Mouse (Mus musculus) large intestine, adult 2 months (tissue): ENCODE data around the gene Slc46a3. TPM values are rescaled to one million over a fixed set of nuclear protein-coding genes. Genes with fewer than 3 reads are reported as not detected.
"Not testable (repeated sequence)": the region's sequence is repeated elsewhere in the genome, so short reads cannot be mapped to it uniquely, and the experiment has no call there.

Source experiments
- DNase-seq: peaks from one replicate; pipeline ENCODE4 v3.0.0-alpha.2; 2012; ENCODE audit warnings: low read depth, low spot score
- WGBS: fragments of 180-500 bp; shearing (Covaris S2); methylation state at CpG from one replicate; pipeline ENCODE4 v1.1.7; 2018; 5-methylcytosine and 5-hydroxymethylcytosine counted together
- polyA plus RNA-seq: library from polyadenylated mRNA; depleted of rRNA; stranded (reverse); fragments of >200 nt; gene quantifications from 2 replicates; pipeline ENCODE4 v1.2.3, GENCODE M21; 2012

Gene Slc46a3
- polyA plus RNA-seq, 1 experiment, result 136 TPM

DNA sequence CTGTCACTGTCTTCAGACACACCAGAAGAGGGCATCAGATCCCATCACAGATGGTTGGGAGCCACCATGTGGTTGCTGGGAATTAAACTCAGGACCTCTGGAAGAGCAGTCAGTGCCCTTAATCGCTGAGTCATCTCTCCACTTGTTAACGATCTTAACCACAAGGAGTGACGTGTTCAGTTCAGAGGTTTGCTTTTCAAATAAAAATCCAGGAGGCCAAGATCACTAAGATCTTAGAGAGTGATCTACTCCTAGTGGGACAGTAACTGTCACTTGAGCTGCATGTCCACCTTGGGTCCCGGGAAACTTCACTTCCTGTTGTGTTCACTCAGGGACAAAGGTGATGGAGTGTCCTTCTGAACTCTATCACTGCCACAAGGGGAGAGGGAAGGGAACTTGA, 1.9 kb upstream of the Slc46a3 start:
- whole genome bisulfite sequencing, result 43% methylated on average over 4 of the region's 4 CpGs
- DNase-seq, result not testable (repeated sequence)

DNA sequence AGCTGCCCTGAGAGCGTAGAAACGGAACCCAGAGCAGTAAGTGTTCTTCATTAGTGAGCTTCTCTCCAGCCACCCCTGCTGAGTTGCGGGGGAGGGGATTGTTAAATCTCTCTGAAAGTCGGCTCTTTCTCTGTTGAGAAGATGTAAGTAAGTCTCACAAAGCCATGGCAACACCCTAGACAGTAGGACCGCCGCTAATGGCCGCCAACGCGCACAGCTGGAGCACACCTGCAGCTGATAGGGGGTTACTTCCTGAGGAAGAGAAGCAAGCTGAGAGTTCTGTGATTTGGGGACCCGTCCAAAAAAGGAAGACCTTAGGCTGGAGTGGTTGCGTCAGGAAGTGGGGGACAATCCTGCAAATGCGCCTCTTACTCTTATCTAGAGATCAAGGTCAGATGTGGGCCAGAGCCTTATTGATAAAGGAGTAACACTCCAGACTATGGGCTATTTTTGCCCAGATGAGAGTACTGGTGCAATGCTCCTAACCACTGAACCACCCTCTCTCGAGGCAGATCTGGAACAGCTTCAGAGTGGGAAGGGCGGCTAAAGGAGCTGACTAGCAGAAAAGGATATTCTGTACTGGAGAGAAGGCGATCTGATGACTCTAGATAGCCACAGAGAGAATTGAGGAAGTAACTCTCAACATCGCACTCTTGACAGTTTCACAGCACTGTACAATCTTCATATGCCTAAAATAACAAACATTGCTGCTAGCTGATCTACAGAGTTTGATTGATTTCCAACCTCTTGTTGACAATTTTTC, 1.0 kb upstream of the Slc46a3 start:
- 53% methylated on average over 16 of the region's 16 CpGs for WGBS
- DNase-seq, result no peak

DNA sequence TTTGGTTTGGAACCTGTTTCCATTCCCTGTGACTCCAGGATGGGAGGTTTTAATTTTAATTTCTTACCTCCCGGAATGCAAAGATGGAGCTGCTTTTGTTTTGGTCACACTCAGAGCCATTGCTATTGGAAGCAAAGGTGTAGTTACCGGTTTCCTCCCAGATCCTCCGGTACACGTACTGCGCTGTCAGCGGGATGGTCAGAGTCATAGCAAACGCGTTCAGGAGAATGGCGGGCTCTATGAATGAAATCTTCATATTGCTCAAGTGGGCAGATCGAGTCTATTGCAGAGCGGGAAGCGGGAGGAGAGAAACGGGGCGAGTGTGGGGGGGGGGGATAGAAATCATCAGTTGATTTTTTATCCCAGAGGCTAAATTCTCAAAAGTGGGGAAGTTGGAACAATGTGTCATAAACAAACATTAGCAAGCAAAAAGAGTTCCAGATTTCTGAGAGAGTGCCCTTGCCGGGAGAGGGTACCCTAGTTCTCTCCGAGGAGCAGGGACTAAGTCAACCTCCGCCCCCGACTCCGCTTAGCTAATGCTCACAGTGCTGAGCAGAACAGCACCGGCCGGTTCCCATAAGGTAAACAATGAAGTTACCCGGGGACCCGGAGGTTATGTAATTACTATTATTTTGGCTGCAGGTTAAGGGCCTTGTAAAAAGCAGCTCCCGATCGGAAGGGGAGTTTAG, 705 bp downstream of the Slc46a3 start:
- no peak for DNase-seq
- WGBS, result 5% methylated on average over 25 of the region's 25 CpGs

- 64% methylated on average over 9 of the region's 9 CpGs for WGBS
These were observed 1.5 kb downstream of the Slc46a3 start for GRCm38 (mm10) chr5:147893143-147893542.

GRCm38 (mm10) chr5:147892735-147893134, 1.9 kb downstream of the Slc46a3 start:
- no peak for DNase-seq
- WGBS, result 80% methylated on average over 6 of the region's 6 CpGs

More at GRCm38 (mm10) chr5:147893143-147893542, 1.5 kb downstream of the Slc46a3 start:
- no peak for DNase-seq

- 84% methylated on average over 9 of the region's 12 CpGs for WGBS
These were observed 6.0 kb downstream of the Slc46a3 start for GRCm38 (mm10) chr5:147888313-147889297.

DNA sequence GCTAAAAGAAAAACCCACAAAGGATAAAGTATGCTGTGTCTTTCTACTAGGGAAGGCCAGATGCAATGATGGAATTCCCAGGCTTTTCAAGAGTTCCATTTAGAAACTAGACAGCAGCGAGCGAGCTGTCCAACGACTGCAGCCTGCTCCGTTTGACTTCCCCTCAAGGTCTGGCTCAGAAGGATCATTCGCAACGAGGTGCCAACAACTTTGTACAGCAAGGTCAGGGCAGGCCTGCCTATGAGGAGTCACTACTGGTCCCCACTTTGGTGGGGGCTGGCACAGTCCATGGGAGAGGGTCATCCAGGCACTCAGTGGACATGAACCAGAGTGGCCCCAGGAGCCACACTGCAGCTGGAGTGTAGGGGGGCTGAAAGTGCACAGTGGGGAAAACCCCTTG, 11.0 kb downstream of the Slc46a3 start:
- DNase-seq, result no peak
- WGBS, result 82% methylated on average over 6 of the region's 6 CpGs

More at GRCm38 (mm10) chr5:147888313-147889297, 6.0 kb downstream of the Slc46a3 start:
- DNase-seq, result no peak

- no peak for DNase-seq
- WGBS, result 77% methylated on average over 17 of the region's 17 CpGs
These were observed 14.5 kb downstream of the Slc46a3 start for GRCm38 (mm10) chr5:147879971-147880682.

GRCm38 (mm10) chr5:147877520-147877919, 17.1 kb downstream of the Slc46a3 start:
- no peak for DNase-seq
- WGBS, result 80% methylated on average over 6 of the region's 6 CpGs

GRCm38 (mm10) chr5:147875210-147875609, 19.4 kb downstream of the Slc46a3 start:
- DNase-seq, result no peak
- 92% methylated on average over 8 of the region's 8 CpGs for WGBS

DNA sequence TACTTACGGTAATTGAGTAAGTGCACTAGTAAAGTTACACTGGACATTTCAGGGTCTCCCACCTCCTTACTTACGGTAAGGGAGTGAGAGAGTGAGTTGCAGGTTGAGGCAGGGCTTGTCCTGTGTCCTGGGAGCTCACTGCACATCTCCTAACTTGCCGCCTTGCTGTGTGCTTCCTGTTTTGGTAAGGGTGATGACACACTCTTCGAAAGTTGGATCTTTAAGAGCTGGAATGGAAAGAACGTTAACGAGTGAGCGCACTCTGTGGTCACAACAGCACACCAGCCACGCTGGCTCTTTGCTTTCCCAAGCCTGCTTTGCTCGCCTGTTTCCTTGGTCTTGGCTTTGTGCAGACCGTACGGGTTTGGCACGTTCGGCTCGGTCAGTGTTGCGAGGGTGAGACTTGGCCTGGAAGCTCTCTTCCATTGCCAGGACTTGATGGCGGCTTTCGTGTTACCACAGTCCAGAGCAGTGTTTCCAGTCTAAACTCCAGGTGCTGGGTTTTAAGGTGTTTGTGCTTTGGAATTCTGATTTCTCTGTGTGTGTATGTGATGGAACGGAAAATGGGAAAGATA, 20.0 kb downstream of the Slc46a3 start:
- 95% methylated on average over 18 of the region's 18 CpGs for WGBS
- no peak for DNase-seq

DNA sequence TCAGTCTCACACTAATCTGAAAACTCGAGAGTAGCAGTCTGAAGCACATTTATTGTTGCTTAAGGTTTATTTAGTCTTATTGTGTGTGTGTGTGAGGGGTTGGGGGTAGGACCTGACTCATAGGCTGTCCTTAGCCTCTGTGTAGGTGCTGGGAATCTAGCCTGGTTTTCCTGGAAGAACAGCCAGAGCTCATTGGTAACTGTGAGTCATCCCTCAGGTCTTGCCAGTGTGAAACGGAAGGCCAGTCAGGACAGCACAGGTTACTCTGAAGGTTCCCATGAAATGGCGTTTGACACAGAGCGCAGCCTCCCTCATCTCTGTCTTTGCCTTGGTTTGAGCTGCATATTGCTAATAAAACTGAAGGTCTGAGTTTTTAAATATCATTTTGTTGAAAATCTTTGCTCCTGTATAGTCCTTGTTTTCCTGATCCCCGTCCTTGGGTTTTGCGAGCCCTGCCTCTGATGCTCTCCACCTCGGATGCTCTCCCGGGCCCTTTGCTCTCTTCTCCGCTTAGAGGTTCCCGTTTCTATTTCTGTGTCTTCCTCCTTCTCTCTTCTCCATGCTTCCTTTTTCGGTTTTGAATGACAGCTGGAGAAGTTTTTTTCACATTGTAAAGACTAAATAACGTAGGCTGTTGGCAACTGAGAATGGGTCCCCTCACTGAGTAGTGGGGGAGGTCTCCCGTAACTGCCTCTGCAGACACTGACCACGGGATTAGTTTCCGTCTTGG, 23.4 kb downstream of the Slc46a3 start:
- DNase-seq, result no peak
- 85% methylated on average over 15 of the region's 15 CpGs for WGBS

- WGBS, result 61% methylated on average over 1 of the region's 1 CpGs
These were observed 24.3 kb downstream of the Slc46a3 start for GRCm38 (mm10) chr5:147870296-147870695.

DNA sequence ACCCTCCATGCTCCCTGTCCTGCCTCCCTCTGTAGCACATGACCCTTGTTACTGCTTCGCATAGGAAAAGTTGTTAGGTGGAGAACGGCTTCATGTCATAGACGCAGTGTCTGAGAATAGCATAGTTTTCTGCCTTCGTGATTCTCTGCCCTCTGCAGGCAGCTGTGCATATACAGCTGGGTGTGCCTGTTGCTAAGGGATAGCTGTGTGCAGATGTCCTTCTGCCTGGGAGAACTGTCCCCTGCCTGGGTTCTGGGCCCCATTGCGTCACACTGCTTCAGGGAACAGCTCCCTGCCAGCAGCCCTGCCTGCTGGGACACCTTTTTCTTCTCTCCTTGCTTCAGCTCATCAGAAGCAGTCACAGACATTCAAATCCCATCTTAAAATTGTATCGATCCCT, 25.0 kb downstream of the Slc46a3 start:
- no peak for DNase-seq
- 69% methylated on average over 6 of the region's 6 CpGs for WGBS

More at GRCm38 (mm10) chr5:147870296-147870695, 24.3 kb downstream of the Slc46a3 start:
- no peak for DNase-seq

DNA sequence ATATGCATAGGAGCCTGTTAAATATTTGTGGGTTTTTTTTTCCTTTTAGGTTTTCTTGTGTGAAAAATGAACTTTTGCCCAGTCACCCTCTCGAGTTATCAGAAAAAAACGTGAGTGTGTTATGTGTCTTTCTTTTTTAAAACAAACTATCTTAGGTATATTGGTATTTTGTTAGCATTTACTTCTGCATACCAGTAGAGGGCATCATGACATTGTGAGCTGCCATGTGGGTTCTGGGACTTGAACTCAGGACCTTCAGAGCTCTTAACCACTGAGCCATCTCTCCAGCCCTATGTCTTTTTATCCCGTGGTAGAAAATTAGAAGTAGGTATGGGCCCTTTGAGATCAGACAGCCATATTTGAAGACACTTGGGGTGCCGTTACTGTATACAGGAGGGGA, 25.9 kb downstream of the Slc46a3 start:
- no peak for DNase-seq
- WGBS, result 91% methylated on average over 4 of the region's 4 CpGs

DNA sequence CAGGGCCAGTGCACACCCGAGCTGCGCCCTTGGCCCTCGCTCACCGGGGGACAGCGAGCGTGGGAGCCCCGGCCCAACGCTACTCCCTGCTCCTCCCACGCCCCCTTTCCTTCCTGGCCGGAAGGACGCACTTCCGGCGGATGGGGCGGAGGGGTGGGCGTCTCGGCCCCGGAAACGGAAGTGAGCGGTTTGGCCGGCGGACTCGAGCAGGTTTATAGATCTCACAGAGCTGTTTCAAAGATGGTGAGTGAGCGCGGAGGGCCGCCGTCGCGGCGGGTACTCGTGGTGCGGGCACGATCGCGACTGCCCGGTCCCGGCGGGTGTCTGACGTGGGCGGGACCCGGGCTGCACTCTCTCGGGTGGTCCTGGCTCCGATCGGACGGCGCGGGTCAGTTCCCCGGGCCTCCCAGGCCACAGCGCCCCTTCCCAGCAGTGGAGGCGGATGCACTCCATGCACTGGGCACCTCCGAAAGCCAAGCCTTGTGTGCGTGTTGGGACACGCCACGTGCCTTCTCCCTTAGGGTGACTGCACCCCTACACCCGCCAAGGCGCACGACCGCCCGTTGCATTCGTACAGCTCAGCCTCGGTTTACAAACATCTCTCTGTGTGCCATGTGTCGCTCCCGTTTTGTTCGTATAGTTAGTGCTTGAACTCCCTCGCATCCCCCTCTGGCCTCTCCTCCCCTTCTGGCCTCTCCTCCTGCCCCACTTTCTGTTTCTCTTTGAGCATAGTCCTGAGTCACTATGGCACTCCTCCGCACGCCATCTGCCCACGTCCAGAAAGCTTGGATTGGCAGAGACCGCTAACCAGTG, 34.0 kb downstream of the Slc46a3 start, which contains the start of gene Pomp:
Gene Pomp, plus strand, starts transcription at position 13 of the 813 bp plus-strand sequence.
- peak; percentile 71 for DNase-seq
- WGBS, result under 1% methylated on average over 68 of the region's 68 CpGs

GRCm38 (mm10) chr5:147860076-147860448, 34.6 kb downstream of the Slc46a3 start:
- under 1% methylated on average over 18 of the region's 18 CpGs for WGBS
- no peak for DNase-seq
